Mouse (Mus musculus) G1E (cell line): ENCODE results near the gene Dhrs11.

Experiments used
- CTCF ChIP-seq: IDR thresholded peaks from 2 replicates; pipeline ENCODE4 v1.5.1; 2012; ENCODE audit warnings: low read depth, low read length, inconsistent platforms, mixed read lengths
- GATA1 ChIP-seq: IDR thresholded peaks from 2 replicates; pipeline ENCODE4 v1.6.1; 2012; ENCODE audit warnings: borderline replicate concordance, low read length, inconsistent platforms, mixed read lengths
- GATA2 ChIP-seq: IDR thresholded peaks from 2 replicates; pipeline ENCODE4 v1.6.1; 2012; ENCODE audit warnings: low read depth, low read length, inconsistent platforms, borderline replicate concordance
- POLR2AphosphoS5 ChIP-seq: IDR thresholded peaks from 2 replicates; pipeline ENCODE4 v1.6.1; 2012; ENCODE audit warnings: low read depth, low read length, inconsistent platforms; ENCODE audit not compliant: insufficient replicate concordance
- TAL1 ChIP-seq: conservative IDR thresholded peaks from 2 replicates; pipeline ENCODE4 v1.6.1; 2012; ENCODE audit warnings: low read depth, low read length, inconsistent platforms, mixed read lengths

DNA sequence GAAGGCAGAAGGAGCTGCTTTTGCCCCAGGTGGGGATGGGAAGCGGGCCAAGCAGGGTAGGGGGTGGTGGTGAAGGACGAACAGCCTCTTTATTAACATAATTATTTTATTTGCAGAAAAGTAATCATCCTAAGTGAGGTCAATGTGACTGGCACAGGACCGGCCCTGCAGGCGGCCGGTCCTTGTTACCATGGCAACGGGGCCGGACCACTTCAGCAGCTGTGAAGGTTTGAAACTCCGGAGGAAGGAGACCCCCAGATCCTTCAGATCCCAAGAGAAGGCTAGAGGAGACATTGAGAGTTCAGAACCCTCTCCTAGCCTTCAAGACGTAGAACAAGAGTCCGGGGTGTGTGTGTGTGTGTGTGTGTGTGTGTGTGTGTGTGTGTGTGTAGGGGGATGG is 31.8 kb downstream of the Dhrs11 start:
- no peak for TF ChIP-seq CTCF
- no peak for TF ChIP-seq GATA1
- TF ChIP-seq TAL1 = no peak
- no peak for TF ChIP-seq GATA2
- TF ChIP-seq POLR2AphosphoS5 = no peak
